Mouse (Mus musculus): ENCODE results near the gene Add1. TPM values are rescaled to one million over a fixed set of nuclear protein-coding genes. Genes with fewer than 3 reads are reported as not detected.
A peak's percentile ranks its signal among the peaks of the same experiment; 100 is the strongest.

The Add1 gene
- polyA plus RNA-seq, 1 experiment from 2014 or later, result 176 TPM

GRCm38 (mm10) chr5:34608226-34608625, 34.8 kb downstream of the Add1 start:
- ATAC-seq (ENCODE audit: insufficient read depth, low FRiP score), result no peak
- Histone ChIP-seq H3K27ac (ENCODE audit: low read length) (no peak overlapping the region), H3K4me3 (replicated peaks; ENCODE audit: low read length) (no peak overlapping the region), H3K4me2 (ENCODE audit: low read depth, low read length) (no peak overlapping the region), H3K9ac (ENCODE audit: low read length) (no peak overlapping the region), H3K4me1 (ENCODE audit: control insufficient read depth, insufficient read depth, low read length) (no peaks in the 10 kb centered on the region), H3K36me3 (ENCODE audit: control insufficient read depth, insufficient read depth, low read length) (peaks cover 29% of the 10 kb centered on the region), H3K9me3 (replicated peaks; ENCODE audit: control insufficient read depth, low read length) (no peaks in the 10 kb centered on the region), H3K27me3 (ENCODE audit: control insufficient read depth, insufficient read depth, low read length) (no peaks in the 10 kb centered on the region)
- WGBS, result 69% methylated on average over 3 of the region's 3 CpGs

- Histone ChIP-seq H3K9me3 (replicated peaks; ENCODE audit: control insufficient read depth, low read length) (no peaks in the 10 kb centered on the region), H3K4me3 (replicated peaks; ENCODE audit: low read length) (no peak overlapping the region), H3K36me3 (ENCODE audit: control insufficient read depth, insufficient read depth, low read length) (peaks cover 25% of the 10 kb centered on the region), H3K27ac (ENCODE audit: low read length) (no peak overlapping the region), H3K27me3 (ENCODE audit: control insufficient read depth, insufficient read depth, low read length) (no peaks in the 10 kb centered on the region), H3K4me2 (ENCODE audit: low read depth, low read length) (no peak overlapping the region), H3K9ac (ENCODE audit: low read length) (no peak overlapping the region), H3K4me1 (ENCODE audit: control insufficient read depth, insufficient read depth, low read length) (no peaks in the 10 kb centered on the region)
- no peak for ATAC-seq (ENCODE audit: insufficient read depth, low FRiP score)
- WGBS, result 79% methylated on average over 4 of the region's 4 CpGs
Measured at GRCm38 (mm10) chr5:34609966-34610365, 36.5 kb downstream of the Add1 start.

- H3K27me3 ChIP-seq (ENCODE audit: control insufficient read depth, insufficient read depth, low read length), result no peaks in the 10 kb centered on the region
- H3K36me3 ChIP-seq (ENCODE audit: control insufficient read depth, insufficient read depth, low read length), result peaks cover 37% of the 10 kb centered on the region
- ATAC-seq (ENCODE audit: insufficient read depth, low FRiP score), result no peak
Measured at GRCm38 (mm10) chr5:34632996-34633395, 59.5 kb downstream of the Add1 start.

GRCm38 (mm10) chr5:34633641-34634040, 60.2 kb downstream of the Add1 start:
- no peaks in the 10 kb centered on the region for H3K27me3 ChIP-seq (ENCODE audit: control insufficient read depth, insufficient read depth, low read length)
- peaks cover 13% of the 10 kb centered on the region for H3K4me1 ChIP-seq (ENCODE audit: control insufficient read depth, insufficient read depth, low read length)
- H3K9ac ChIP-seq (ENCODE audit: low read length), result no peak overlapping the region
- 55% methylated on average over 4 of the region's 4 CpGs for WGBS
- H3K9me3 ChIP-seq (replicated peaks; ENCODE audit: control insufficient read depth, low read length), result no peaks in the 10 kb centered on the region
- H3K4me3 ChIP-seq (replicated peaks; ENCODE audit: low read length), result no peak overlapping the region
- ATAC-seq (ENCODE audit: insufficient read depth, low FRiP score), result peak; percentile 19; the same call in 1 of the 2 replicates
- H3K4me2 ChIP-seq (ENCODE audit: low read depth, low read length), result no peak overlapping the region
- no peak overlapping the region for H3K27ac ChIP-seq (ENCODE audit: low read length)
- peaks cover 34% of the 10 kb centered on the region for H3K36me3 ChIP-seq (ENCODE audit: control insufficient read depth, insufficient read depth, low read length)

More at GRCm38 (mm10) chr5:34632996-34633395, 59.5 kb downstream of the Add1 start:
- WGBS, result 90% methylated on average over 2 of the region's 2 CpGs
- H3K9me3 ChIP-seq (replicated peaks; ENCODE audit: control insufficient read depth, low read length), result no peaks in the 10 kb centered on the region
- H3K4me1 ChIP-seq (ENCODE audit: control insufficient read depth, insufficient read depth, low read length), result peaks cover 13% of the 10 kb centered on the region
- H3K27ac ChIP-seq (ENCODE audit: low read length), result no peak overlapping the region
- no peak overlapping the region for H3K4me3 ChIP-seq (replicated peaks; ENCODE audit: low read length)
- no peak overlapping the region for H3K9ac ChIP-seq (ENCODE audit: low read length)
- H3K4me2 ChIP-seq (ENCODE audit: low read depth, low read length), result no peak overlapping the region

GRCm38 (mm10) chr5:34634746-34635400, 61.4 kb downstream of the Add1 start:
- Histone ChIP-seq H3K36me3 (ENCODE audit: control insufficient read depth, insufficient read depth, low read length) (peaks cover 34% of the 10 kb centered on the region), H3K9ac (ENCODE audit: low read length) (no peak overlapping the region)

GRCm38 (mm10) chr5:34635665-34636192, 62.3 kb downstream of the Add1 start:
- Histone ChIP-seq H3K9ac (ENCODE audit: low read length) (peak overlapping the region; percentile 89), H3K4me3 (replicated peaks; ENCODE audit: low read length) (peak overlapping the region; percentile 81), H3K27ac (ENCODE audit: low read length) (no peak overlapping the region), H3K27me3 (ENCODE audit: control insufficient read depth, insufficient read depth, low read length) (no peaks in the 10 kb centered on the region), H3K4me2 (ENCODE audit: low read depth, low read length) (peak overlapping the region; percentile 96), H3K9me3 (replicated peaks; ENCODE audit: control insufficient read depth, low read length) (no peaks in the 10 kb centered on the region), H3K4me1 (ENCODE audit: control insufficient read depth, insufficient read depth, low read length) (peaks cover 13% of the 10 kb centered on the region), H3K36me3 (ENCODE audit: control insufficient read depth, insufficient read depth, low read length) (peaks cover 32% of the 10 kb centered on the region)
- ATAC-seq (ENCODE audit: insufficient read depth, low FRiP score), result no peak
- 57% methylated on average over 10 of the region's 10 CpGs for WGBS

More at GRCm38 (mm10) chr5:34634746-34635400, 61.4 kb downstream of the Add1 start:
- 88% methylated on average over 13 of the region's 13 CpGs for WGBS
- H3K27me3 ChIP-seq (ENCODE audit: control insufficient read depth, insufficient read depth, low read length), result no peaks in the 10 kb centered on the region
- H3K27ac ChIP-seq (ENCODE audit: low read length), result no peak overlapping the region; the same call in 1 of the 2 replicates
- H3K9me3 ChIP-seq (replicated peaks; ENCODE audit: control insufficient read depth, low read length), result no peaks in the 10 kb centered on the region
- no peak overlapping the region for H3K4me2 ChIP-seq (ENCODE audit: low read depth, low read length)
- H3K4me3 ChIP-seq (replicated peaks; ENCODE audit: low read length), result no peak overlapping the region
- no peak for ATAC-seq (ENCODE audit: insufficient read depth, low FRiP score)
- H3K4me1 ChIP-seq (ENCODE audit: control insufficient read depth, insufficient read depth, low read length), result peaks cover 13% of the 10 kb centered on the region

GRCm38 (mm10) chr5:34636481-34637287, 63.2 kb downstream of the Add1 start, which contains the start of gene Mfsd10:
Gene Mfsd10, minus strand, starts transcription at chr5:34637212.
- H3K27me3 ChIP-seq (ENCODE audit: control insufficient read depth, insufficient read depth, low read length), result no peaks in the 10 kb centered on the region
- peaks cover 28% of the 10 kb centered on the region for H3K36me3 ChIP-seq (ENCODE audit: control insufficient read depth, insufficient read depth, low read length)
- peak; percentile 90 for ATAC-seq (ENCODE audit: insufficient read depth, low FRiP score)

GRCm38 (mm10) chr5:34637591-34638156, 64.2 kb downstream of the Add1 start:
- peak overlapping the region; percentile 95 for H3K27ac ChIP-seq (ENCODE audit: low read length)
- H3K4me3 ChIP-seq (replicated peaks; ENCODE audit: low read length), result peak overlapping the region; percentile 81; the same call in 1 of the 2 replicates
- no peaks in the 10 kb centered on the region for H3K27me3 ChIP-seq (ENCODE audit: control insufficient read depth, insufficient read depth, low read length)
- 77% methylated on average over 7 of the region's 7 CpGs for WGBS
- H3K9me3 ChIP-seq (replicated peaks; ENCODE audit: control insufficient read depth, low read length), result no peaks in the 10 kb centered on the region
- no peak for ATAC-seq (ENCODE audit: insufficient read depth, low FRiP score)
- peak overlapping the region; percentile 96 for H3K4me2 ChIP-seq (ENCODE audit: low read depth, low read length)
- peaks cover 23% of the 10 kb centered on the region for H3K36me3 ChIP-seq (ENCODE audit: control insufficient read depth, insufficient read depth, low read length)
- peak overlapping the region; percentile 89; the same call in 1 of the 2 replicates for H3K9ac ChIP-seq (ENCODE audit: low read length)
- H3K4me1 ChIP-seq (ENCODE audit: control insufficient read depth, insufficient read depth, low read length), result peaks cover 13% of the 10 kb centered on the region

More at GRCm38 (mm10) chr5:34636481-34637287, 63.2 kb downstream of the Add1 start, which contains the start of gene Mfsd10:
- Histone ChIP-seq H3K4me3 (replicated peaks; ENCODE audit: low read length) (peak within 1 kb of the TSS; percentile 81), H3K4me2 (ENCODE audit: low read depth, low read length) (peak within 1 kb of the TSS; percentile 96), H3K4me1 (ENCODE audit: control insufficient read depth, insufficient read depth, low read length) (peaks cover 13% of the 10 kb centered on the region), H3K27ac (ENCODE audit: low read length) (peak within 1 kb of the TSS; percentile 95), H3K9me3 (replicated peaks; ENCODE audit: control insufficient read depth, low read length) (no peaks in the 10 kb centered on the region), H3K9ac (ENCODE audit: low read length) (peak within 1 kb of the TSS; percentile 89)
- under 1% methylated on average over 48 of the region's 48 CpGs for WGBS

Measured in stomach, embryonic 16.5 days (tissue).